Comparison of ENCODE assay signal across 7 mouse cellular contexts in genomic region chr1:131260309-131260656, GRCm38 (mm10). TPM values are rescaled to one million over a fixed set of nuclear protein-coding genes. Genes with fewer than 3 reads are reported as not detected.
A peak's percentile ranks its signal among the peaks of the same experiment; 100 is the strongest.
DNase-seq lines count a peak whose midpoint lies in the region; TF ChIP-seq lines count a peak whose summit lies in the region.

No protein-coding gene starts in this region.

- H3K9ac ChIP-seq in ES-E14 (ENCODE audit: insufficient read depth, low read depth, low read length, poor library complexity, severe bottlenecking) = no peak overlapping the region

- no peaks in the 10 kb centered on the region for H3K79me3 ChIP-seq in C2C12 (ENCODE audit: low read depth)

- H3K79me2 ChIP-seq in C2C12 (ENCODE audit: control insufficient read depth, insufficient read depth) = no peaks in the 10 kb centered on the region

- H3K27me3 ChIP-seq in C2C12 (ENCODE audit: control insufficient read depth, insufficient read depth, insufficient read length) = no peaks in the 10 kb centered on the region
- H3K27me3 ChIP-seq in cerebellum, adult 2 months (ENCODE audit: control insufficient read depth, insufficient read depth, low read length) = no peaks in the 10 kb centered on the region

- H3K27ac ChIP-seq in ES-E14 (ENCODE audit: insufficient read depth, low read depth, low read length, poor library complexity, severe bottlenecking) = no peak overlapping the region
- no peak overlapping the region for H3K27ac ChIP-seq in cerebellum, adult 2 months (ENCODE audit: insufficient read depth, low read length)

- no peak overlapping the region for H3ac ChIP-seq in C2C12 (ENCODE audit: control insufficient read depth, insufficient read length, low read depth)

- 35% methylated on average over 10 of the region's 10 CpGs for WGBS in cerebellum, adult 2 months

- TF ChIP-seq POLR2A in cerebellum, adult 2 months (IDR thresholded peaks at IDR 0.05; ENCODE audit: borderline replicate concordance, insufficient read depth, low read length) = no peak

- in situ Hi-C loops in ES-E14 (cut with MboI; ENCODE audit: low sequenced_read_pairs in 2 of 2, unreplicated experiment in 2 of 2) = loop anchor here (5.0 to 25.0 kb wide), 3 partner anchors 135 to 373 kb away; partner anchors contain the start of gene Il24 (in 2 of the 2)

- DNase-seq in ES-E14 (ENCODE audit: low read depth, low spot score) = peak; percentile 85
- DNase-seq in cerebellum, adult 2 months = peak; percentile 55 to 71
- DNase-seq in frontal cortex, postnatal 25 days (ENCODE audit: low spot score in 2 of 2) = peak; percentile 51 to 69
- peak; percentile 83 to 84 for DNase-seq in kidney, postnatal 4 days
- peak; percentile 53 for DNase-seq in lung, postnatal 25 days (ENCODE audit: low spot score)
- peak; percentile 36 for DNase-seq in spleen, adult 12 weeks (ENCODE audit: low spot score)

- H3K4me3 ChIP-seq in C2C12 (ENCODE audit: insufficient read depth, poor library complexity, severe bottlenecking) (no peak overlapping the region), ES-E14 (ENCODE audit: insufficient read depth in 1 of 2, low read depth in 1 of 2, low read length in 2 of 2, poor library complexity in 1 of 2, severe bottlenecking in 1 of 2) (no peak overlapping the region)
- no peak overlapping the region for H3K4me3 ChIP-seq in cerebellum, adult 2 months (replicated peaks; ENCODE audit: insufficient read depth, low read depth, low read length)

- TF ChIP-seq CTCF in C2C12 (IDR thresholded peaks at IDR 0.05; ENCODE audit: control insufficient read depth, insufficient read depth, insufficient read length) = peak; percentile 63
- TF ChIP-seq CTCF in cerebellum, adult 2 months (IDR thresholded peaks at IDR 0.05; ENCODE audit: borderline replicate concordance, insufficient read depth, low read depth, low read length) = peak; percentile 81

- H3K4me1 ChIP-seq in ES-E14 (ENCODE audit: control insufficient read depth in 2 of 2, insufficient read depth in 2 of 2, low read length in 2 of 2, poor library complexity in 1 of 2) = 0 out of 4 replicates have a peak, but pooled peaks cover 0 to 2% of the 10 kb centered on the region in 2 experiments
- H3K4me1 ChIP-seq in cerebellum, adult 2 months (ENCODE audit: control insufficient read depth, insufficient read depth, low read length) = no peaks in the 10 kb centered on the region

- H3K36me3 ChIP-seq in C2C12 (ENCODE audit: control insufficient read depth, insufficient read depth) (no peaks in the 10 kb centered on the region), ES-E14 (ENCODE audit: control insufficient read depth, insufficient read depth, low read length, poor library complexity, severe bottlenecking) (no peaks in the 10 kb centered on the region)

- H3K9me3 ChIP-seq in ES-E14 (ENCODE audit: control insufficient read depth, insufficient read depth, low read depth, low read length) = no peaks in the 10 kb centered on the region

TF ChIP-seq in C2C12, 6 proteins besides CTCF, POLR2A, EP300 and RAD21:
- no peak for TF ChIP-seq CEBPB (IDR thresholded peaks at IDR 0.05; ENCODE audit: low read depth)

TF ChIP-seq in ES-E14, 5 proteins besides CTCF, POLR2A, EP300 and RAD21:
- TF ChIP-seq CHD2 (IDR thresholded peaks at IDR 0.05; ENCODE audit: low read depth, low read length) = no peak
- peak; percentile 71; the same call in 1 of the 2 replicates for TF ChIP-seq ZC3H11A (IDR thresholded peaks at IDR 0.05; ENCODE audit: borderline replicate concordance, low read depth, low read length)

RNA-seq across cellular contexts. Expression of gene Rassf5, which starts 15.2 kb away (rescaled TPM):
- 2.3 TPM for polyA plus RNA-seq in C2C12 (2012; fragmentation: generic; extraction: Trizol)
- 0.76 and 1.2 TPM in 2 replicates for total RNA-seq in ES-E14 (2012; rRNA removed)
- 18.3 and 20.9 TPM in 2 replicates for polyA plus RNA-seq in cerebellum, adult 2 months (2012; rRNA removed)

RNA-seq across cellular contexts. Expression of gene Ikbke, which starts 19.1 kb away (rescaled TPM):
- polyA plus RNA-seq in C2C12 (2012; fragmentation: generic; extraction: Trizol) = 1.4 TPM
- 4.2 and 4.5 TPM in 2 replicates for total RNA-seq in ES-E14 (2012; rRNA removed)
- 1.5 and 1.8 TPM in 2 replicates for polyA plus RNA-seq in cerebellum, adult 2 months (2012; rRNA removed)
